10 mouse cellular contexts compared by ENCODE assay signal in genomic region chr3:52643796-52644177, GRCm38 (mm10).
DNase-seq lines count a peak whose midpoint lies in the region; ATAC-seq and TF ChIP-seq lines count a peak whose summit lies in the region.
"Had no signal": no experiment of that assay in that cellular context is flagged by ENCODE, and none has a peak within 500 bp of the region (broad histone marks: within the 10 kb centered on the region; RNA-seq: fewer than 3 reads in every experiment).

No protein-coding gene starts in this region.

- no peaks in the 10 kb centered on the region for H3K27me3 ChIP-seq in intestine, embryonic 14.5 days (replicated peaks; ENCODE audit: control insufficient read depth, insufficient read depth, low read length)
- H3K27me3 ChIP-seq in intestine, postnatal 0 days (replicated peaks; ENCODE audit: control insufficient read depth, insufficient read depth, low read length), result no peaks in the 10 kb centered on the region
- no peaks in the 10 kb centered on the region for H3K27me3 ChIP-seq in hindbrain, embryonic 11.5 days (ENCODE audit: control insufficient read depth, insufficient read depth, low read length)
- peaks cover 7% of the 10 kb centered on the region; the same call in 1 of the 2 replicates for H3K27me3 ChIP-seq in neural tube, embryonic 13.5 days
- H3K27me3 ChIP-seq: liver, embryonic 15.5 days had no signal

- H3K27ac ChIP-seq in intestine, embryonic 14.5 days (ENCODE audit: low read depth), result peak overlapping the region; percentile 54; the same call in 1 of the 2 replicates
- H3K27ac ChIP-seq in intestine, postnatal 0 days (ENCODE audit: low read depth, low read length), result no peak overlapping the region
- peak overlapping the region; percentile 85 for H3K27ac ChIP-seq in brown adipose tissue, adult 24 weeks (replicated peaks; ENCODE audit: low read depth, low read length)
- H3K27ac ChIP-seq in hindbrain, embryonic 11.5 days (ENCODE audit: low read depth, low read length), result peak overlapping the region; percentile 87
- H3K27ac ChIP-seq in neural tube, embryonic 13.5 days (replicated peaks), result peak overlapping the region; percentile 73
- H3K27ac ChIP-seq: liver, embryonic 15.5 days had no signal

- no peak overlapping the region for H3K9ac ChIP-seq in intestine, embryonic 14.5 days (ENCODE audit: low read length)
- H3K9ac ChIP-seq in intestine, postnatal 0 days (ENCODE audit: low read depth, low read length), result no peak overlapping the region
- peak overlapping the region; percentile 27; the same call in 1 of the 2 replicates for H3K9ac ChIP-seq in hindbrain, embryonic 11.5 days (ENCODE audit: low read depth, low read length)
- H3K9ac ChIP-seq in neural tube, embryonic 13.5 days, result no peak overlapping the region
- H3K9ac ChIP-seq: liver, embryonic 15.5 days had no signal

- no peak overlapping the region for H3K4me2 ChIP-seq in intestine, embryonic 14.5 days (ENCODE audit: low read length)
- H3K4me2 ChIP-seq in intestine, postnatal 0 days (replicated peaks; ENCODE audit: low read depth), result no peak overlapping the region
- no peak overlapping the region for H3K4me2 ChIP-seq in hindbrain, embryonic 11.5 days (replicated peaks; ENCODE audit: low read depth, low read length)
- H3K4me2 ChIP-seq in neural tube, embryonic 13.5 days, result no peak overlapping the region
- H3K4me2 ChIP-seq: liver, embryonic 15.5 days had no signal

- no peak for ATAC-seq in intestine, embryonic 14.5 days (replicated peaks; ENCODE audit: low FRiP score, low TSS enrichment, low read depth)
- ATAC-seq in intestine, postnatal 0 days, result no peak
- ATAC-seq in hindbrain, embryonic 11.5 days (ENCODE audit: low FRiP score), result no peak
- 0 out of 2 replicates have a peak, but pooled peaks have one; percentile 3 for ATAC-seq in neural tube, embryonic 13.5 days (ENCODE audit: low read depth)

- WGBS in intestine, embryonic 14.5 days, result 74% methylated on average over 10 of the region's 10 CpGs
- 75% methylated on average over 10 of the region's 10 CpGs for WGBS in intestine, postnatal 0 days
- 77% methylated on average over 10 of the region's 10 CpGs for WGBS in hindbrain, embryonic 11.5 days
- WGBS in neural tube, embryonic 13.5 days, result 64% methylated on average over 10 of the region's 10 CpGs

- peaks cover 9% of the 10 kb centered on the region; the same call in 1 of the 2 replicates for H3K4me1 ChIP-seq in intestine, embryonic 14.5 days (replicated peaks; ENCODE audit: control insufficient read depth, insufficient read depth, low read length)
- H3K4me1 ChIP-seq in intestine, postnatal 0 days (replicated peaks; ENCODE audit: control insufficient read depth, insufficient read depth, low read length), result no peaks in the 10 kb centered on the region
- peaks cover 37% of the 10 kb centered on the region for H3K4me1 ChIP-seq in brown adipose tissue, adult 24 weeks (ENCODE audit: control insufficient read depth, insufficient read depth, insufficient read length, low read length)
- H3K4me1 ChIP-seq in hindbrain, embryonic 11.5 days (replicated peaks; ENCODE audit: control insufficient read depth, insufficient read depth, low read length), result peaks cover 10% of the 10 kb centered on the region; the same call in 1 of the 2 replicates
- H3K4me1 ChIP-seq in neural tube, embryonic 13.5 days (replicated peaks), result peaks cover 42% of the 10 kb centered on the region
- H3K4me1 ChIP-seq: liver, embryonic 15.5 days had no signal

- DNase-seq in intestine, embryonic 14.5 days (ENCODE audit: low spot score), result no peak
- no peak for DNase-seq in hindbrain, embryonic 11.5 days (ENCODE audit: low spot score)
- DNase-seq in testis, postnatal 14 days (ENCODE audit: low spot score), result no peak
- DNase-seq in kidney, postnatal 36 days, result no peak
- DNase-seq in gastrocnemius, adult 18-20 months (ENCODE audit: low spot score), result no peak

- no peak overlapping the region for H3K4me3 ChIP-seq in intestine, embryonic 14.5 days (ENCODE audit: low read depth, low read length)
- H3K4me3 ChIP-seq in intestine, postnatal 0 days (ENCODE audit: low read depth, low read length), result no peak overlapping the region
- H3K4me3 ChIP-seq in brown adipose tissue, adult 24 weeks (ENCODE audit: insufficient read depth, low read depth, low read length), result no peak overlapping the region
- H3K4me3 ChIP-seq in hindbrain, embryonic 11.5 days (ENCODE audit: low read depth, low read length), result no peak overlapping the region
- no peak overlapping the region for H3K4me3 ChIP-seq in neural tube, embryonic 13.5 days
- H3K4me3 ChIP-seq: liver, embryonic 15.5 days; myocyte had no signal

- no peaks in the 10 kb centered on the region for H3K9me3 ChIP-seq in intestine, embryonic 14.5 days (ENCODE audit: control insufficient read depth, low read length)
- H3K9me3 ChIP-seq in intestine, postnatal 0 days (ENCODE audit: control insufficient read depth), result no peaks in the 10 kb centered on the region
- no peaks in the 10 kb centered on the region for H3K9me3 ChIP-seq in hindbrain, embryonic 11.5 days (ENCODE audit: control insufficient read depth, low read length)
- H3K9me3 ChIP-seq in neural tube, embryonic 13.5 days, result no peaks in the 10 kb centered on the region
- H3K9me3 ChIP-seq: liver, embryonic 15.5 days had no signal

- H3K36me3 ChIP-seq in intestine, embryonic 14.5 days (ENCODE audit: control insufficient read depth, insufficient read depth, low read length), result no peaks in the 10 kb centered on the region
- no peaks in the 10 kb centered on the region for H3K36me3 ChIP-seq in intestine, postnatal 0 days (ENCODE audit: control insufficient read depth, insufficient read depth)
- H3K36me3 ChIP-seq in hindbrain, embryonic 11.5 days (ENCODE audit: control insufficient read depth, insufficient read depth, low read length), result no peaks in the 10 kb centered on the region
- no peaks in the 10 kb centered on the region for H3K36me3 ChIP-seq in neural tube, embryonic 13.5 days
- H3K36me3 ChIP-seq: liver, embryonic 15.5 days had no signal

- no peak for TF ChIP-seq CTCF in intestine, postnatal 0 days (IDR thresholded peaks at IDR 0.05; ENCODE audit: low read depth)
